Mouse (Mus musculus): Measurements from ENCODE around the gene Mylk3. TPM values are rescaled to one million over a fixed set of nuclear protein-coding genes. Genes with fewer than 3 reads are reported as not detected.

The Mylk3 gene
- polyA plus RNA-seq, 1 experiment from 2014 or later: 131 TPM

DNA sequence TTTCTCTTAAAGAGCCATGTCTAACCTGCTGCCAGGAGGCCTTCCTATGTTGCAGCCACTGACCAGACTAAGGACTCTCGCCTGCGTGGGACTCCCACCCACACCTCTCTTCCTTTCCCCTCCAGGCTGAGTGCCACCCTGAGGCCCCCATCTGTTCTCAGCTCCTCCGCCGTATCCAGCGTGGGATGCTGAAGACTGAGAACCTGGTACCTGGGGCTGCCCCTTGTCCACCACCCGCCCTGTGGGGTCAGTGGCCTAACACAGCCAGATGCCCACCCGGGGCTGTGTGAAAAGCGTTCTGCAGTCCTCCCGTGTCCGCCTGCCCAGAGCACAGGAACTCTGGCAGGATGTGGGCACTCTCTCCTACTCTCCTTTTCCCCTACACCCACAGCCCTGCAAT, 19.8 kb upstream of the Mylk3 start:
- peak overlapping the region; percentile 81 for H3K27ac ChIP-seq
- H3K27me3 ChIP-seq (ENCODE audit: insufficient read depth, poor library complexity, severe bottlenecking): no peaks in the 10 kb centered on the region
- peak; percentile 71 for DNase-seq (ENCODE audit: low spot score)
- 0 out of 2 replicates have a peak overlapping the region, but pooled peaks have one; percentile 15 for H3K4me3 ChIP-seq
- no peaks in the 10 kb centered on the region for H3K9me3 ChIP-seq
- WGBS: 62% methylated on average over 10 of the region's 10 CpGs
- peaks cover 13% of the 10 kb centered on the region; the same call in 1 of the 2 replicates for H3K36me3 ChIP-seq
- peaks cover 16% of the 10 kb centered on the region for H3K4me1 ChIP-seq

DNA sequence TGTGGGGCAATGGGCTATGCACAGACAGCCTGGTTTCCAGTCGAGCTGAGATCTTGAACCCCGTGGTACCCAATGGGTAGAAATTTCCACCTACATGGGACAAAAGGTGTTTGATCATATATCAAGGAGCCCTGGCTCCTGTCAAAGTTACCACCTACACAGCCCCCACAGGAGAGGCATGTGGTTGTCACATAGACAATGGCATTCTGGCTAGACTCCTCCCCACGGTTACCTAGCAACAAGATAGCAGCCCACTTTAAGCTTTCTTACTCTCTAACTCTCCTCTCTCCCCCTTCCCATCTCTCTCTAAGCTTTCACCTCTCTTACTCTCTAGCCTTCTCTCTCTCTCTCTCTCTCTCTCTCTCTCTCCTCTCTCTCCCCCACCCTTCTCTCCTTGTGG, 19.3 kb upstream of the Mylk3 start:
- 33% methylated on average over 3 of the region's 3 CpGs for WGBS
- Histone ChIP-seq H3K27ac (peak overlapping the region; percentile 81; the same call in 1 of the 2 replicates), H3K9me3 (no peaks in the 10 kb centered on the region), H3K4me1 (peaks cover 16% of the 10 kb centered on the region), H3K4me3 (no peak overlapping the region), H3K27me3 (ENCODE audit: insufficient read depth, poor library complexity, severe bottlenecking) (no peaks in the 10 kb centered on the region), H3K36me3 (peaks cover 12% of the 10 kb centered on the region; the same call in 1 of the 2 replicates)
- peak; percentile 79 for DNase-seq (ENCODE audit: low spot score)

GRCm38 (mm10) chr8:85398548-85398947, 12.4 kb upstream of the Mylk3 start:
- 86% methylated on average over 4 of the region's 4 CpGs for WGBS
- Histone ChIP-seq H3K4me3 (no peak overlapping the region), H3K27ac (no peak overlapping the region), H3K36me3 (no peaks in the 10 kb centered on the region), H3K4me1 (peaks cover 33% of the 10 kb centered on the region), H3K27me3 (ENCODE audit: insufficient read depth, poor library complexity, severe bottlenecking) (no peaks in the 10 kb centered on the region), H3K9me3 (no peaks in the 10 kb centered on the region)
- DNase-seq (ENCODE audit: low spot score): peak; percentile 30

- no peaks in the 10 kb centered on the region for H3K9me3 ChIP-seq
- no peaks in the 10 kb centered on the region for H3K36me3 ChIP-seq
- peak overlapping the region; percentile 74; the same call in 1 of the 2 replicates for H3K27ac ChIP-seq
- peak; percentile 86 for DNase-seq (ENCODE audit: low spot score)
- WGBS: 44% methylated on average over 5 of the region's 5 CpGs
- H3K4me3 ChIP-seq: no peak overlapping the region
- H3K4me1 ChIP-seq: peaks cover 33% of the 10 kb centered on the region
- no peaks in the 10 kb centered on the region for H3K27me3 ChIP-seq (ENCODE audit: insufficient read depth, poor library complexity, severe bottlenecking)
These were observed 11.4 kb upstream of the Mylk3 start for GRCm38 (mm10) chr8:85397508-85397907.

GRCm38 (mm10) chr8:85396432-85397079, 10.4 kb upstream of the Mylk3 start:
- H3K27ac ChIP-seq: 0 out of 2 replicates have a peak overlapping the region, but pooled peaks have one; percentile 74
- no peak overlapping the region for H3K4me3 ChIP-seq
- DNase-seq (ENCODE audit: low spot score): peak; percentile 39
- WGBS: 54% methylated on average over 5 of the region's 5 CpGs
- no peaks in the 10 kb centered on the region for H3K36me3 ChIP-seq
- peaks cover 33% of the 10 kb centered on the region for H3K4me1 ChIP-seq
- H3K27me3 ChIP-seq (ENCODE audit: insufficient read depth, poor library complexity, severe bottlenecking): no peaks in the 10 kb centered on the region
- no peaks in the 10 kb centered on the region for H3K9me3 ChIP-seq

DNA sequence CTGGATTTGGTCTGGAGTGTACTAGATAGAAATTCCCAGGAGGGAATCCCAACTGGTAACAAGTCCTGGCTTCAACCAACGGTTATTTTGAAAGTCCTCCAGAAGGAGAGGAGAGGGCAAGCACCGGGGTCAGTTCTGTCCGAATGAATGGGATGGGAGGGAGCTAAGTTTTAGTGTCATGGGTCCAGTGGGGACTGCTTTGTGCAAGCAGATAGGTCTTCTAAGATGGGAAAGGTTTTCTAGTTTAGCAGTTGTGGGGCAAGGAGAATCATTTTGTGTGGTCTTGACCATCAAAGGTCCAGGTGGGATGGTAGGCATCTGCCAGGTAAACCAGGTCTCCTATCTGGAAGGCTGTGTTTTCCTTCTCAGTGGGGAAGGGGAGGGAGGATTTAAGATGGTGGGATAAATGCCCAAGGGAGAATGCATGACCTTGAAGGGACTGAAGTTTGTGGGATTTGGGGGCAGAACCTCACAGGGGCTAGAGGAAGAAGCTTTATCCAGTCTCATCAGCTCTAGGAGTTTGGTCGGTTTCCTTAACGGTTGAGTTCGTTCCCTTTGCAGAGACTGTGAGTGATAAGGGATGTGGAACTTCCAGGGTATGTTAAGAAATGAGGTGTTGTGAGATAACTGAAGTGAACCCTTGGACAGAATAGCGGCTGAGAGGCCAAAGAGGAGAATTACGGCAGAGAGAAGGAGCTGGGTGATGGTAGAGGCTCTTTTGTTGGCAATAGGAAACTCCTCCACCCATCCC, 9.7 kb upstream of the Mylk3 start:
- Histone ChIP-seq H3K4me3 (0 out of 2 replicates have a peak overlapping the region, but pooled peaks have one; percentile 29), H3K27me3 (ENCODE audit: insufficient read depth, poor library complexity, severe bottlenecking) (no peaks in the 10 kb centered on the region), H3K36me3 (no peaks in the 10 kb centered on the region), H3K4me1 (peaks cover 33% of the 10 kb centered on the region), H3K27ac (0 out of 2 replicates have a peak overlapping the region, but pooled peaks have one; percentile 17), H3K9me3 (no peaks in the 10 kb centered on the region)
- 40% methylated on average over 8 of the region's 8 CpGs for WGBS
- peak; percentile 67 for DNase-seq (ENCODE audit: low spot score)

GRCm38 (mm10) chr8:85395017-85395416, 8.9 kb upstream of the Mylk3 start:
- Histone ChIP-seq H3K9me3 (no peaks in the 10 kb centered on the region), H3K4me1 (peaks cover 33% of the 10 kb centered on the region), H3K27ac (0 out of 2 replicates have a peak overlapping the region, but pooled peaks have one; percentile 30), H3K36me3 (no peaks in the 10 kb centered on the region), H3K4me3 (no peak overlapping the region), H3K27me3 (ENCODE audit: insufficient read depth, poor library complexity, severe bottlenecking) (no peaks in the 10 kb centered on the region)
- peak; percentile 64 for DNase-seq (ENCODE audit: low spot score)
- 43% methylated on average over 3 of the region's 3 CpGs for WGBS

DNA sequence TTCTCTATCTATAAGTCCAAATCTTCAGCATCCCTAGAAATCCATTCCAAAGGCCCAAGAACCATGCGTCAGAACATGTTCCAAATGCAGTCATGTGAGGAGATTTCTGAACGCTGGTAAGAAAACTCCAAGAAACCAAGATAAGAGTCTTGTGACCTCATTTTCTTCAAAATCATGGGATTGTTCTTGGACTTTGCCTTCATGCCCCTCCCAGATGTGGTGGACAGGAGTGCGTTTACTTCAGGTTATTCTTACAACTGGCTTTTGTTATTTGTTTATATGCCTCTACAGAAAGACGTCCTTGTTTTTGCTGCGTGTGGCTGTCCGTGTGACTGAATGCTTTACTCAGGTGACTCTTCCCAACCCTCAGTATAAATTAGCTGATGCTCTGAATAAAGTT, 7.1 kb upstream of the Mylk3 start:
- no peaks in the 10 kb centered on the region for H3K36me3 ChIP-seq
- 86% methylated on average over 6 of the region's 6 CpGs for WGBS

GRCm38 (mm10) chr8:85391438-85391837, 5.3 kb upstream of the Mylk3 start:
- Histone ChIP-seq H3K36me3 (no peaks in the 10 kb centered on the region), H3K27ac (no peak overlapping the region), H3K4me1 (peaks cover 19% of the 10 kb centered on the region), H3K27me3 (ENCODE audit: insufficient read depth, poor library complexity, severe bottlenecking) (no peaks in the 10 kb centered on the region), H3K4me3 (no peak overlapping the region), H3K9me3 (no peaks in the 10 kb centered on the region)
- DNase-seq (ENCODE audit: low spot score): no peak
- 38% methylated on average over 1 of the region's 1 CpGs for WGBS

More for the DNA sequence above, 7.1 kb upstream of the Mylk3 start:
- no peak for DNase-seq (ENCODE audit: low spot score)
- H3K27ac ChIP-seq: no peak overlapping the region
- H3K4me1 ChIP-seq: peaks cover 33% of the 10 kb centered on the region
- H3K9me3 ChIP-seq: no peaks in the 10 kb centered on the region
- H3K4me3 ChIP-seq: no peak overlapping the region
- H3K27me3 ChIP-seq (ENCODE audit: insufficient read depth, poor library complexity, severe bottlenecking): no peaks in the 10 kb centered on the region

GRCm38 (mm10) chr8:85381926-85382325, 4.2 kb downstream of the Mylk3 start:
- no peaks in the 10 kb centered on the region for H3K9me3 ChIP-seq
- peak; percentile 76 for DNase-seq (ENCODE audit: low spot score)
- peaks cover 70% of the 10 kb centered on the region for H3K4me1 ChIP-seq
- WGBS: 50% methylated on average over 4 of the region's 4 CpGs
- peak overlapping the region; percentile 52 for H3K4me3 ChIP-seq
- peak overlapping the region; percentile 93 for H3K27ac ChIP-seq
- no peaks in the 10 kb centered on the region for H3K27me3 ChIP-seq (ENCODE audit: insufficient read depth, poor library complexity, severe bottlenecking)
- H3K36me3 ChIP-seq: no peaks in the 10 kb centered on the region

DNA sequence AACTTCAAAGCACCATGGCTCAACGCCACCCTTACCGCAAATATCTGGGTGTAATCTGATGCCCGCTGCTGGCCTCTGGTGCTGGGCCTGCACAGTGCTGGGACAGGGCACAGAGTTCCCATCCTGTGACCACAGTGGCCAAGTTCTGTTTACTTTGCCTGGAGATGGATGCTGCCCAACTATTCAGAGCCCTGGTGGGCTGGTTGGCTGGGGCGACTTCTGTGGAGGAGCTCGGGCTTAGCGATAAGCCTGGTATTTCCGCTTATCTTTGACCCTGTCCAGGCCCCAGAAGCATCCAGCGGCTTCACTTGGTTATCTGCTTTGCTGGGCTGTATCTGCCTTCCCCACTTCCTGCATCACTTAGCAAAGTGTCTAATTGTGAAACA, 5.3 kb downstream of the Mylk3 start:
- Histone ChIP-seq H3K4me3 (peak overlapping the region; percentile 52), H3K27ac (peak overlapping the region; percentile 93), H3K9me3 (no peaks in the 10 kb centered on the region), H3K4me1 (peaks cover 75% of the 10 kb centered on the region), H3K27me3 (ENCODE audit: insufficient read depth, poor library complexity, severe bottlenecking) (no peaks in the 10 kb centered on the region), H3K36me3 (no peaks in the 10 kb centered on the region)
- DNase-seq (ENCODE audit: low spot score): peak; percentile 97
- WGBS: 7% methylated on average over 8 of the region's 8 CpGs

- peaks cover 80% of the 10 kb centered on the region for H3K4me1 ChIP-seq
- no peaks in the 10 kb centered on the region for H3K36me3 ChIP-seq
- peak overlapping the region; percentile 93 for H3K27ac ChIP-seq
- no peaks in the 10 kb centered on the region for H3K27me3 ChIP-seq (ENCODE audit: insufficient read depth, poor library complexity, severe bottlenecking)
- no peak for DNase-seq (ENCODE audit: low spot score)
- WGBS: 30% methylated on average over 10 of the region's 10 CpGs
- peak overlapping the region; percentile 52 for H3K4me3 ChIP-seq
- no peaks in the 10 kb centered on the region for H3K9me3 ChIP-seq
These were observed 5.9 kb downstream of the Mylk3 start for GRCm38 (mm10) chr8:85380123-85380823.

All from heart, embryonic 10.5 days (tissue).